Mouse (Mus musculus) heart, adult 2 months (tissue): Measurements from ENCODE around the gene Pid1. TPM values are rescaled to one million over a fixed set of nuclear protein-coding genes. Genes with fewer than 3 reads are reported as not detected.

Source experiments
- DNase-seq, 2 experiments: peaks; one replicate each; pipeline ENCODE4 v3.0.0; 2021
- H3K27ac ChIP-seq: fragments of 200-600 bp; 2 replicates; pipeline ENCODE4 v1.8.1; 2022
- H3K27me3 ChIP-seq: fragments of 200-500 bp; 2 replicates; pipeline ENCODE4 v1.6.1; 2012; ENCODE audit warnings: mild to moderate bottlenecking, low read length, inconsistent platforms, mixed read lengths; ENCODE audit not compliant: control insufficient read depth, insufficient read depth
- H3K36me3 ChIP-seq: fragments of 200-500 bp; 2 replicates; pipeline ENCODE4 v1.6.1; 2012; ENCODE audit warnings: low read length, inconsistent platforms; ENCODE audit not compliant: control insufficient read depth, insufficient read depth
- H3K4me1 ChIP-seq: fragments of 200-500 bp; 2 replicates; pipeline ENCODE4 v1.6.1; 2011; ENCODE audit warnings: low read length; ENCODE audit not compliant: control insufficient read depth, insufficient read depth
- H3K4me3 ChIP-seq: fragments of 200-600 bp; 2 replicates; pipeline ENCODE4 v1.8.1; 2022
- H3K79me2 ChIP-seq: fragments of 200-500 bp; replicated peaks from 2 replicates; pipeline ENCODE4 v1.6.1; 2012; ENCODE audit warnings: mild to moderate bottlenecking, inconsistent platforms, low read length, moderate library complexity, mixed read lengths; ENCODE audit not compliant: control insufficient read depth, insufficient read depth
- H3K9ac ChIP-seq: fragments of 200-500 bp; 2 replicates; pipeline ENCODE4 v1.6.1; 2012; ENCODE audit warnings: low read depth, mild to moderate bottlenecking, control low read depth, inconsistent platforms, low read length, mixed read lengths
- CTCF ChIP-seq: fragments of 200-600 bp; IDR thresholded peaks from 2 replicates; pipeline ENCODE4 v1.8.1; 2022; ENCODE audit warnings: antibody characterized with exemption, mild to moderate bottlenecking, moderate library complexity
- EP300 ChIP-seq: fragments of 200-500 bp; IDR thresholded peaks from 2 replicates; pipeline ENCODE4 v1.6.1; 2011; ENCODE audit warnings: low read depth, low read length, control low read depth; ENCODE audit not compliant: insufficient read depth
- POLR2A ChIP-seq: fragments of 200-500 bp; IDR thresholded peaks from 2 replicates; pipeline ENCODE4 v1.6.1; 2011; ENCODE audit warnings: mild to moderate bottlenecking, low read depth, low read length, control low read depth; ENCODE audit not compliant: insufficient read depth
- WGBS: fragments of 180-500 bp; shearing (Covaris S2); methylation state at CpG from one replicate; pipeline ENCODE4 v1.1.7; 2018; 5-methylcytosine and 5-hydroxymethylcytosine counted together
- intact Hi-C: fragments of 180-260 bp; cut with DNase I; formaldehyde crosslinking; loops from one replicate; pipeline ENCODE4 v1.15.1; 2025
- polyA plus RNA-seq: library from polyadenylated mRNA; depleted of rRNA; stranded (reverse); fragments of >200 nt; gene quantifications from 2 replicates; pipeline ENCODE4 v1.2.3, GENCODE M21; 2012
- total RNA-seq, 2 experiments: library from RNA; stranded (reverse); gene quantifications; 2 replicates each; pipeline ENCODE4 v1.2.3; 2021

The Pid1 gene
- total and polyA plus RNA-seq, 3 experiments: 8.9 to 9.4 (median 9.1) TPM

DNA sequence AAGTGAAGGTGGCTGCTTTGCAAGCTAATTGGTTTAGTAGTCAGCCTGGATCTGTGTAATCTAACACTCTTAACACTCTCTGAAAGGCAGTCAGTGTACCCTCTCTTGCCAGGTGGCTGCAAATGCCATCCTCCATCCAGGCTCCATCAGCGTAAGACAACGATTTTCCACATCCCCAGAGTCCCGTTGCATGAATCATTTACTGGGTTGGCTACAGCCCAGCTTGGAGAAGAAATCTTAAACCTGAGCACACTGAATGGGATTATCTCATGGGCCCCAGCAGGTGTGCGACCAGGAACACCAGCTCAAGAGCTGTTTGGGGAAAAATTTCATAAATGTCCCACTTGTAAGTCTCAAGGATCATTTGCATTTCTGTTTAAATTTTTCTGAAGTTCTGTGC is 23.6 kb upstream of the Pid1 start:
- H3K27me3 ChIP-seq: no peaks in the 10 kb centered on the region
- H3K27ac ChIP-seq: no peak overlapping the region
- no peak overlapping the region for H3K4me3 ChIP-seq
- TF ChIP-seq POLR2A (no peak), CTCF (no peak), EP300 (no peak)
- no peaks in the 10 kb centered on the region for H3K79me2 ChIP-seq
- H3K9ac ChIP-seq: no peak overlapping the region
- no peak for DNase-seq
- WGBS: 60% methylated on average over 4 of the region's 4 CpGs
- H3K36me3 ChIP-seq: no peaks in the 10 kb centered on the region
- H3K4me1 ChIP-seq: no peaks in the 10 kb centered on the region; the same call in 1 of the 2 replicates
- intact Hi-C loops: no loop called here

DNA sequence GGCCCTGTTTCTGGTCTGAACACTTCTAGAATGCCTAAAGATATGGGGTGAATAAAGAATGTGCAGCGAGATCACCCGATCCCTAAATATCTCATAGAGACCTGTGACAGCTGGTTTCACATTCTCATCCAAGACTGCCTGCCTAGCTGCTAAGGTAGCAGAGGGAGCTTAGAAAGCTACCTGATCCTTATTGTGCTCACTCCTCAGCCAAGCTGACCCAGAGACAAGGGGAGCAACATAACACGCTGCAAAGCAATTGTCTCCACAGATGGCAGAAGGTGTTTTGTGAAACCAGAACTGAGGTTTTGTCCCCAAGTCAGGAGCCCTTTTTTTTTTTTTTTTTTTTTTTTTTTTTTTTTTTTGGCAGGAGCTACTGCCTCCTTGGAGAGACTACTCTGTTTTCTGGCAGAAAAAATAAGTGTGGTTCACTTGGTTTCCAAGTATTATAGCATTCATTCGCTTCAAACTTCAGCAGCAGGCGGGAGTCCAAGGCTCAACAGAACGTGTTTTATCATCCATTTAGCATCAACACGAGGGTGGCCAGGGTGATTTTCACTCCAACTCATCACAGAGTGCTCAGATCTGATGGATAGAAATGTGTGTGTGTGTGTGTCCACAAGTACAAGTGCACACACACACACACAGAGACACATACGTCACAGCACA is 22.6 kb upstream of the Pid1 start:
- TF ChIP-seq EP300: no peak
- TF ChIP-seq POLR2A: no peak
- no peak for TF ChIP-seq CTCF
- H3K36me3 ChIP-seq: no peaks in the 10 kb centered on the region
- H3K4me3 ChIP-seq: no peak overlapping the region
- intact Hi-C loops: no loop called here
- no peaks in the 10 kb centered on the region; the same call in 1 of the 2 replicates for H3K4me1 ChIP-seq
- WGBS: 69% methylated on average over 8 of the region's 8 CpGs
- no peaks in the 10 kb centered on the region for H3K27me3 ChIP-seq
- no peaks in the 10 kb centered on the region for H3K79me2 ChIP-seq
- H3K27ac ChIP-seq: no peak overlapping the region
- no peak overlapping the region for H3K9ac ChIP-seq
- no peak for DNase-seq

DNA sequence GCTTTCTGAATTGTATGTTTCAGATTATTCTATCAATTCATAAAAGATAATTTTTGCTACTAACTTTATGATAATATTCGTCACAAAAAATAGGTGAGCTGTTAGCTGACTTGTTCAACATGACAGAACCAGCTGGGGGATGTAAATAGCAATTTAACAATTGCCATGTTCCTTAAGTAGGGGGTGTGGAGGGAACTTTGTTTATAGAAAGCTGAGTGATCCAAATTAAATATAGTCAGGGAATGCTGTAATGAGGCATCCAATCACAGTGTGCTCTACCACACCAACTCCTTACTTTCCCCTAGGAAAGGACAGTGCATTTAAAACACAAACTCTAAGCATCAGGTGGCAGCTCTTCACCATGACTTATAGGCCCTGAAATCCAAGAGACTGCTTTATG is 18.7 kb upstream of the Pid1 start:
- no peaks in the 10 kb centered on the region for H3K79me2 ChIP-seq
- DNase-seq: no peak
- intact Hi-C loops: no loop called here
- no peaks in the 10 kb centered on the region for H3K36me3 ChIP-seq
- no peak overlapping the region for H3K27ac ChIP-seq
- no peak overlapping the region for H3K9ac ChIP-seq
- 65% methylated on average over 1 of the region's 1 CpGs for WGBS
- no peak overlapping the region for H3K4me3 ChIP-seq
- TF ChIP-seq CTCF (no peak), POLR2A (no peak), EP300 (no peak)
- H3K4me1 ChIP-seq: no peaks in the 10 kb centered on the region; the same call in 1 of the 2 replicates
- no peaks in the 10 kb centered on the region for H3K27me3 ChIP-seq

DNA sequence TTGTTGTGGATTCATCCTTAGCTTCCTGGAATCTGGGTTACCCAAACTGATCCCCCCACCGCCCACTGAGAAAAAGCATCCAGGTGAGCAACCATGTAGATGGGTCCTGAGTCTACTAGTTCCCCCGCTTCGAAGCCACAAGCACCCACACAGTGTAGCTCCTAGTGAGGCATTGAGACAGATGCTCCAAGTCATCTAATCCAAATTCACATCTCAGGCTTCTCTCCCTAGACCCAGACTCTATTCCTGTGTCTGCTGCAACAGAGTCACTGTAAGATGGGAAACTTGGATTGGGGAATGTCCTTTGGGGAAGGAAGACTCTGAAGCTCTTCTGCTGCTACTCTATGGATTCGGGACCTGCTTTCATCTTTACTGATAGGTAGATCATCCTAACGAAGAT is 18.1 kb upstream of the Pid1 start:
- H3K27ac ChIP-seq: no peak overlapping the region
- H3K36me3 ChIP-seq: no peaks in the 10 kb centered on the region
- DNase-seq: no peak
- 85% methylated on average over 5 of the region's 5 CpGs for WGBS
- no peak overlapping the region for H3K4me3 ChIP-seq
- TF ChIP-seq POLR2A: no peak
- TF ChIP-seq EP300: no peak
- TF ChIP-seq CTCF: no peak
- no peaks in the 10 kb centered on the region; the same call in 1 of the 2 replicates for H3K4me1 ChIP-seq
- no peaks in the 10 kb centered on the region for H3K79me2 ChIP-seq
- no peak overlapping the region for H3K9ac ChIP-seq
- intact Hi-C loops: no loop called here
- no peaks in the 10 kb centered on the region for H3K27me3 ChIP-seq

DNA sequence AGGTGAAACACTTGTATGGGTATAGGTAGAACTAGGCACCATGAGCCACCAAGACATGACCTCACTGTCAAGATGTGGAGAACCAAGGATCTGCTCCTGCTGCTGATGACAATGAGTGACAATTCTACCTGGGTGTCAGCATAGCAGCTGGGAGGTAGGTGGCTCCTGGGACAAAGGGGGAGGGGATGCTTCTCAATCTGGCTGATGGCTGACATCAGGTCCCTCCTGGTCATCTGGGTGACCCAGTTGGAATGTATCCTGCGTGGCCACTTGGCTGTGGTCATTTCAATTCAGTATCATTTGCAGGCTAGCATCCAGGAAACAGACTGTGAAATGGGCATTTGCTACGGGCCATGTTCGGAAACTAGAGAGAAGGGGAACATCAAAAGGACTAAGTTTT is 16.9 kb upstream of the Pid1 start:
- 59% methylated on average over 3 of the region's 3 CpGs for WGBS

DNA sequence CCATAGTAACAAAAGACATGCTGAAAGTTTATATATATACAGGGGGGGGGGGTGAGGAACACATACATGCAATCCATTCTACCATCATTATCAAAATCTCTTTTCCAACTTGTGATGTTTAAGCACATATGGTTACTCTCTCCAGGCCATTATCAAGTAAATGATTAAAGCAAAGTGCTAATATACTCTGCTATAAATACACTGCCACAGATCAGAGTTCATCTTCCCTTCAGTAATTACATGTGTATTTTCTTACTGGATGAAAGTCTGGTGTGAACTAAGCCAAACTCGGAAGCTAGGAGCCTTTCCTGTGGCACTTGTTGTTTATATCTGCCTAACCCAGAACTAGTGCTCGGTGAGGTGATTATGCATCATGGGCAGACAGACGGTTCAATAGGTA is 3.8 kb upstream of the Pid1 start:
- intact Hi-C loops: no loop called here
- no peaks in the 10 kb centered on the region for H3K36me3 ChIP-seq
- TF ChIP-seq POLR2A (no peak), EP300 (no peak), CTCF (no peak)
- H3K9ac ChIP-seq: no peak overlapping the region
- 67% methylated on average over 3 of the region's 3 CpGs for WGBS
- H3K27me3 ChIP-seq: no peaks in the 10 kb centered on the region
- no peak overlapping the region for H3K27ac ChIP-seq
- DNase-seq: no peak
- no peaks in the 10 kb centered on the region for H3K79me2 ChIP-seq
- H3K4me3 ChIP-seq: no peak overlapping the region
- H3K4me1 ChIP-seq: peaks cover 1% of the 10 kb centered on the region; the same call in 1 of the 2 replicates

More for the DNA sequence above, 16.9 kb upstream of the Pid1 start:
- no peaks in the 10 kb centered on the region for H3K27me3 ChIP-seq
- H3K9ac ChIP-seq: no peak overlapping the region
- no peaks in the 10 kb centered on the region for H3K36me3 ChIP-seq
- no peaks in the 10 kb centered on the region for H3K79me2 ChIP-seq
- H3K27ac ChIP-seq: no peak overlapping the region
- no peak overlapping the region for H3K4me3 ChIP-seq
- no peaks in the 10 kb centered on the region for H3K4me1 ChIP-seq
- no peak for TF ChIP-seq EP300
- TF ChIP-seq CTCF: no peak
- no peak for TF ChIP-seq POLR2A
- intact Hi-C loops: no loop called here
- no peak for DNase-seq
